Mouse (Mus musculus) spleen, adult 2 months (tissue): ENCODE measurements around the gene Cdh13. TPM values are rescaled to one million over a fixed set of nuclear protein-coding genes. Genes with fewer than 3 reads are reported as not detected.

Experiments
- DNase-seq, 2 experiments: peaks; one replicate each; pipeline versions ENCODE4 v3.0.0 to v3.0.0-alpha.2; 2012 to 2021; ENCODE audit warnings: low spot score in 2 of 2, low read depth in 1 of 2
- H3K27ac ChIP-seq: fragments of 200-500 bp; 2 replicates; pipeline ENCODE4 v1.5.1; 2012; ENCODE audit warnings: low read length, inconsistent platforms; ENCODE audit not compliant: insufficient read depth
- H3K27me3 ChIP-seq: fragments of 200-500 bp; 2 replicates; pipeline ENCODE4 v1.6.1; 2012; ENCODE audit warnings: mild to moderate bottlenecking, moderate library complexity, low read length, inconsistent platforms; ENCODE audit not compliant: control insufficient read depth, insufficient read depth
- H3K36me3 ChIP-seq: fragments of 200-500 bp; 2 replicates; pipeline ENCODE4 v1.6.1; 2012; ENCODE audit warnings: mild to moderate bottlenecking, low read length, inconsistent platforms; ENCODE audit not compliant: control insufficient read depth, insufficient read depth
- H3K4me1 ChIP-seq: fragments of 200-500 bp; 2 replicates; pipeline ENCODE4 v1.6.1; 2011; ENCODE audit warnings: inconsistent platforms; ENCODE audit not compliant: control insufficient read depth, insufficient read depth, insufficient read length
- H3K4me3 ChIP-seq: fragments of 200-500 bp; 2 replicates; pipeline ENCODE4 v1.5.1; 2011; ENCODE audit warnings: mild to moderate bottlenecking, inconsistent platforms; ENCODE audit not compliant: insufficient read depth, insufficient read length; ENCODE audit errors: extremely low read depth
- CTCF ChIP-seq: fragments of 200-500 bp; IDR thresholded peaks from 2 replicates; pipeline ENCODE4 v1.5.1; 2011; ENCODE audit warnings: mild to moderate bottlenecking, inconsistent platforms; ENCODE audit not compliant: insufficient read depth, insufficient read length, insufficient replicate concordance; ENCODE audit errors: extremely low read depth
- POLR2A ChIP-seq: fragments of 200-500 bp; IDR thresholded peaks from 2 replicates; pipeline ENCODE4 v1.6.1; 2011; ENCODE audit warnings: low read depth, low read length, inconsistent platforms
- WGBS: fragments of 180-500 bp; shearing (Covaris S2); methylation state at CpG from one replicate; pipeline ENCODE4 v1.1.7; 2018; 5-methylcytosine and 5-hydroxymethylcytosine counted together
- polyA plus RNA-seq: library from polyadenylated mRNA; depleted of rRNA; stranded (reverse); fragments of >200 nt; gene quantifications from 2 replicates; pipeline ENCODE4 v1.2.3, GENCODE M21; 2012

Gene Cdh13
- polyA plus RNA-seq, 1 experiment = 0.50 TPM

DNA sequence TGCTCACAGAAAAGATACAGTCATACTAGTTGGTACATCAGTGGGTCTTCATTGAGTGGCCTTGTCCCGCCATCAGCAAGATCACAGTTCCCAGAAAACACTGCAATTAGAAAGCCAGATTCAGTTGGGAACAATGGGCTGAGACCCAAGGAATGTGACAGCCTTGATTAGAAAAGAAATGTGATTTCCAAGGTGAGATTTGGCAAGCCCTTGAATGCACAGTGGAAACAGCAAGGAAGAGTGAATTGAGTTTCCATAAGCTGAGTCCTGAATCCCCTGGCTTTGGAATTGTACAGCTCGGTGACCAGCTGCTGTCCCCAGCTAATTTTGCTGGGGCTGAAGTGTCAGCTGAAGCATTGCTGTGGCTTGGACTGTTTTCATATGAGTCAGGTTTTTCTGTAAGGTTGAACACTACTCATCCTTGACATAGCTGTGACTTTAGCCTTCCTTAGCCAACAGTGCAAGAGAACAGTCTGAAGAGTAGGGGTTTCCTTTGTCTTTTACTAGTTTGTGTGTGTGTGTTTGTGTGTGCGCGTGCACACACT, 133.3 kb downstream of the Cdh13 start:
- WGBS = 92% methylated on average over 4 of the region's 4 CpGs

DNA sequence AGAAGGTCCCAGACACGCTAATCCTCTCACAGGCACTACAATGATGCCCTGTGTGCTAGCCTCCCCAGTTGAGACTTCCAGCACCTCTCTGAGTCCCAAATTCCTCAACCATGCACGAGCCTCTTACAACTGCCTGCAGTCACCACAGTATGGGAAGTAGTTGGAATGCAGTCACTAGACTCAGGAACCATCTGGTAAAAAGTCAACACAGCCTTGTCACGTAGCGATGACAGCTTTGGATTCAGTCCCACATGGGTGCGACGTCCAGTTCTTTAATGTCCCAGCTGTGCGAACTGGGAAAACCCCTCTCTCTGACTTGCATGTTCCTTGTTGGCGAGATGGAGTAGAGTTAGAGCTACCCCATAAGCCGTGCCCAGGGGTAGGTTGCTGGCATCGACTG, 139.1 kb downstream of the Cdh13 start:
- Histone ChIP-seq H3K27ac (no peak overlapping the region), H3K4me3 (no peak overlapping the region), H3K36me3 (no peaks in the 10 kb centered on the region), H3K4me1 (no peaks in the 10 kb centered on the region), H3K27me3 (no peaks in the 10 kb centered on the region)
- TF ChIP-seq CTCF (no peak), POLR2A (no peak)
- WGBS = 76% methylated on average over 10 of the region's 10 CpGs
- no peak for DNase-seq

More for the DNA sequence above, 133.3 kb downstream of the Cdh13 start:
- no peak overlapping the region for H3K4me3 ChIP-seq
- H3K4me1 ChIP-seq = no peaks in the 10 kb centered on the region
- no peaks in the 10 kb centered on the region for H3K27me3 ChIP-seq
- H3K27ac ChIP-seq = no peak overlapping the region
- TF ChIP-seq POLR2A (no peak), CTCF (no peak)
- H3K36me3 ChIP-seq = no peaks in the 10 kb centered on the region
- DNase-seq = no peak

DNA sequence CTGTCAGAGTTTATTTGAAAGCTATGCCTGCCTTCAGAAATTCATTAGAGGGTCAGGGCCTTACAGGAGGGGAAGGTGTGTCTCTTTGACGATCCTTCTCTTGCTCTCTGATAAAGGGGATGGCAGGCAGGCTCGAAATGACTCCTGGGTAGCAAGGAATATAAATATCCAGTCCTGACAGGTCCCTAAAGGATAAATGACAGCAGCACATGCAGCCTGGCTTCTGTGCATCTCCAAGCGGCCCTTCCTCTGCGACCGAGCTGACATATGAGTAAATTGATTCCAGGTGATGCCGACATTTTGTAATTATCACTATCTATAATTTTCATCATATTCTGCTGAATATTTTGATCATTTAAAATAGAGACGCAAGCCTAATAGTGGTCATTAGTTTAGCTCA, 145.4 kb downstream of the Cdh13 start:
- no peak overlapping the region for H3K4me3 ChIP-seq
- H3K36me3 ChIP-seq = no peaks in the 10 kb centered on the region
- H3K4me1 ChIP-seq = no peaks in the 10 kb centered on the region
- TF ChIP-seq CTCF = no peak
- WGBS = 84% methylated on average over 7 of the region's 7 CpGs
- no peak overlapping the region for H3K27ac ChIP-seq
- no peaks in the 10 kb centered on the region for H3K27me3 ChIP-seq
- DNase-seq = no peak

DNA sequence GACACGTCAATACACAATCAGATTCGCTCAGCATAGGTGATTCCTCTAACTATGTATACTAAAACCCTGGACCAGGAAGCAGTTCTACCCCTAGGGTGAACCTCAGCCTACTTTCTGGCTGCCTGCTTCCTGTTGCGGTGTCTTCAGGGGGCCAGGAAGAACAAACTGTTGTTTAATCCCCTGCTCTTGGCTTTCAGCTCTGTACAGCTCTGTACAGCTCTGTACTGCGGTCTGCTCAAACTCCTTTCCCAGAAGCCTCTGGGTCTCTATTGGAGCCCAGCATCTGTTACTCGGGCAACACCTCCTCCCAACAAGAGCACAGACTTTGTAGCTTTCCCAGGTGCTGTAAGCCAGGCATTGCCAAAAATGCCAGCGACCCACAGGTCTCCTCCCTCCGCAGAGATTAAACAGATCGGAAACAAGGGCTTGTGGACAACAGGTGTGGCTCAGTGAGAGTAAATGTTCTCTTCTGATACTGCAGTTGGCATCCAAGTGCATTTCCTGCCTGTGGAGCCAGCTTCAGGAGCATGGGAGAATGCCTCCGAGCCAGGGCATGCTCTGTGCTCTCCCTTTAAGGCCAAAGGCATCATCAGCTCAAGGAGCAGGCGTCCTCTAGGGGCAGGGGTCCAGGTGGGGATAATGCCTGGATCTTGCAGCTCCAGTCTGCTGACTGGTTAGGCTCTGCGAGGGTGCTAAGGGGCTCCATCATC, 148.4 kb downstream of the Cdh13 start:
- no peak overlapping the region for H3K4me3 ChIP-seq
- TF ChIP-seq CTCF (no peak), POLR2A (no peak)
- no peak overlapping the region for H3K27ac ChIP-seq
- no peaks in the 10 kb centered on the region for H3K36me3 ChIP-seq
- 71% methylated on average over 11 of the region's 11 CpGs for WGBS
- H3K4me1 ChIP-seq = no peaks in the 10 kb centered on the region
- DNase-seq = no peak
- no peaks in the 10 kb centered on the region for H3K27me3 ChIP-seq

DNA sequence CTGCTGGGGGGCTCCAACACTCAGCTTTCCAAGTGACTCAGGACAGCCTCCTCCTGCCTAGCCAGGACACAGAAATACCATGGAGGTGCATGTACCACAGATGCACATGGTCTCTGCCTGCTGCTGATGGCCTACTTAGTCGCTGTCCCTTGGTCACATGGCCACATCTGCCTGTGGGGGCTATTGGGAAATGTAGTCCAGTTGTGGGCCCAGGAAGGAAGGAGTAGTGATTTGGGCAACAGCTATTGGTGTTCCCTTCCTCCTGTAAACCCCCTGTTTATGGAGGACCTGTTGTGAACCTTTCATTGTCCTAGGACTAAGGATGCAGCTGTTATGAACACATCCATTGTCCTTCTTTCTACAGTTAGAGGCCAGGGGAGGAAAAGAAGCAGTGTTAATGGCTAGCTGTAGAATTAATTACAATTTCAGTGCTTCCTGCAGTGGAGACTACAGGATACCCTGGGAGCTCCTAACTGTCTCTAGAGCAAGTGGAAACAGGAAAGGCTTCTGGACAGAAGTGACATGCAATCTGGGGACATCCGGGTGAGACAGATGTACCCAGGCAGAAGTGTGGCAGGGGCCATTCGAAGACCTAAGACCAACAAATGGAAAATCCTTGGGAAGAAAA, 150.1 kb downstream of the Cdh13 start:
- DNase-seq = no peak
- H3K27ac ChIP-seq = no peak overlapping the region
- H3K27me3 ChIP-seq = no peaks in the 10 kb centered on the region
- WGBS = 75% methylated on average over 3 of the region's 3 CpGs
- TF ChIP-seq CTCF = no peak
- no peak for TF ChIP-seq POLR2A
- no peaks in the 10 kb centered on the region for H3K36me3 ChIP-seq
- no peaks in the 10 kb centered on the region for H3K4me1 ChIP-seq
- no peak overlapping the region for H3K4me3 ChIP-seq

DNA sequence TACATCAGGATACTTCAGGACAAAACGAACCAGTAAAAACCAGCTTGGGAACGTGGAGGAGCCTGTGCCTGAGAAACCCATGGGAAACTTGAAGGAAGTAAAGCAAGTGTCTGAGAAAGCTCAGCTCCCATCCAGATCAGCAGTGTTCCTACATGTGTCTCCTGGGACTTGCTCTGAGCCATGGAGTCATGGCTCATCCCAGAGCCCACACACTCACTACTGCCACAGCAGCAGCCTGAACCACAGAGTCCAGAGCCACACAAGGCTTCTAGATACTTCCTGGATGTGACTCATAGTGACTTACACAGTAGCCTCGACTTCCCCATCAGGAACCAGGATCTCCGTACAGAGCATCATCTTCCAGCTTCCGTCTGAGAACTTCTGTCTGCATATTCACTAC, 153.2 kb downstream of the Cdh13 start:
- H3K36me3 ChIP-seq = no peaks in the 10 kb centered on the region
- H3K27me3 ChIP-seq = no peaks in the 10 kb centered on the region
- no peak overlapping the region for H3K27ac ChIP-seq
- WGBS = 66% methylated on average over 5 of the region's 5 CpGs
- TF ChIP-seq CTCF = no peak
- no peak for TF ChIP-seq POLR2A
- H3K4me1 ChIP-seq = no peaks in the 10 kb centered on the region
- H3K4me3 ChIP-seq = no peak overlapping the region
- DNase-seq = no peak

DNA sequence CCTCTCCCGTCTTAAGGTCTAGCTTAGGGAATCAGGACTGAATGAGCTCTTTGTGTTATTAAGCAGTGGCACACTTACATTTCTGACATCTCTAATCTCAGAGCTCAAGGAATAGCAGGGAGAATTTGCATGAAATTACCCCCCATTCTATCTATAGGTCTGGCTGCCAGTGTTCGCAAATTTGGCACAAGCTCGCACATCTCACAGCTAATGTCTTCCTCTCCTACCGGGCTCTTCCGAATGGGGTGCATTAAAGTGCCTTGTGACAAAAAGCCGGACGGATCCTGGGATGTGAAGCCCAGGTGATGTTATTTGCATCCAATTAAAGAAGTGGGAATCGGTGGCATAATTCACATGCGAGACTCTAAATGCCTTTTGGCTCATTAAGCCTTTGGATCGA, 153.6 kb downstream of the Cdh13 start:
- no peak for DNase-seq
- no peak for TF ChIP-seq POLR2A
- no peak for TF ChIP-seq CTCF
- Histone ChIP-seq H3K27me3 (no peaks in the 10 kb centered on the region), H3K27ac (no peak overlapping the region), H3K36me3 (no peaks in the 10 kb centered on the region), H3K4me3 (no peak overlapping the region), H3K4me1 (no peaks in the 10 kb centered on the region)
- WGBS = 88% methylated on average over 10 of the region's 10 CpGs
